Mouse (Mus musculus) embryonic facial prominence, embryonic 10.5 days (tissue): ENCODE measurements at regions not wholly inside any gene's neighbourhood (a gene's known extent, or its start where the extent isn't known, plus 50 kb on each side); places are given as distances from the start of the nearest gene placed in this dataset.
A peak's percentile ranks its signal among the peaks of the same experiment; 100 is the strongest.

ENCODE experiments used
- DNase-seq: peaks from one replicate; pipeline ENCODE4 v3.0.0-alpha.2; 2017; ENCODE audit warnings: low spot score
- H3K27ac ChIP-seq: fragments of 300-500 bp; sonication (generic); replicated peaks from 2 replicates; pipeline ENCODE4 v1.5.1; 2016; ENCODE audit warnings: mild to moderate bottlenecking
- H3K27me3 ChIP-seq: fragments of 300-500 bp; sonication (generic); replicated peaks from 2 replicates; pipeline ENCODE4 v1.6.1; 2016; ENCODE audit warnings: low read depth, mild to moderate bottlenecking; ENCODE audit not compliant: poor library complexity, severe bottlenecking
- H3K36me3 ChIP-seq: fragments of 300-500 bp; sonication (generic); replicated peaks from 2 replicates; pipeline ENCODE4 v1.6.1; 2016; ENCODE audit warnings: mild to moderate bottlenecking, moderate library complexity
- H3K4me1 ChIP-seq: fragments of 300-500 bp; sonication (generic); 2 replicates; pipeline ENCODE4 v1.6.1; 2016
- H3K4me3 ChIP-seq: fragments of 300-500 bp; sonication (generic); 2 replicates; pipeline ENCODE4 v1.5.1; 2016; ENCODE audit warnings: mild to moderate bottlenecking, moderate library complexity
- H3K9me3 ChIP-seq: fragments of 300-500 bp; sonication (generic); 2 replicates; pipeline ENCODE4 v1.6.1; 2016; ENCODE audit warnings: mild to moderate bottlenecking
- WGBS: fragments of 180-500 bp; shearing (Covaris S2); methylation state at CpG from one replicate; pipeline ENCODE4 v1.1.7; 2016; 5-methylcytosine and 5-hydroxymethylcytosine counted together

DNA sequence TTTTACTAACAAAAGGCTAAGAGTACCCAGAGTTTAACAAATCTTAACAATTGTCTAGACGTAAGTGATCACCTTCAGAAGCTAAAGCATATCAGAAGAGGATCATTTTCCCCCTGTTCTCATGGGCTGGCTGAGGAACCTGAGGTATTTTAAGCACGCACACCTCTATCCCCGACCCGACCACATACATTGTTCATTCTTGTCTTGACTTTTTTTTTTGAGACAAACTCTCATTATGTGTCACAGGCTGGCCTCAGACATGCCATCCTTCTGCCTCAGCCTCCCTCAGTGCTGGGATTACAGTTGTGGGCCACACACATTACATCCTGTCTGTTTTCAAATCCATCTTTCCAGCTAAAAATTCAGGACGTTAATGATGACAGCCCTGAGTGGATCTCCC lies 105.7 kb upstream of the Lmo4 start:
- no peak for DNase-seq
- Histone ChIP-seq H3K27ac (no peak overlapping the region), H3K27me3 (no peaks in the 10 kb centered on the region), H3K4me1 (peaks cover 10% of the 10 kb centered on the region), H3K36me3 (no peaks in the 10 kb centered on the region), H3K4me3 (no peak overlapping the region), H3K9me3 (no peaks in the 10 kb centered on the region)
- 90% methylated on average over 5 of the region's 5 CpGs for WGBS

- no peak overlapping the region for H3K27ac ChIP-seq
- WGBS = 91% methylated on average over 4 of the region's 4 CpGs
- H3K4me3 ChIP-seq = no peak overlapping the region
- no peak for DNase-seq
- no peaks in the 10 kb centered on the region for H3K36me3 ChIP-seq
- H3K9me3 ChIP-seq = no peaks in the 10 kb centered on the region
- no peaks in the 10 kb centered on the region for H3K27me3 ChIP-seq
- peaks cover 25% of the 10 kb centered on the region for H3K4me1 ChIP-seq
Observed at GRCm38 (mm10) chr3:144308616-144309015, 103.6 kb upstream of the Lmo4 start.

DNA sequence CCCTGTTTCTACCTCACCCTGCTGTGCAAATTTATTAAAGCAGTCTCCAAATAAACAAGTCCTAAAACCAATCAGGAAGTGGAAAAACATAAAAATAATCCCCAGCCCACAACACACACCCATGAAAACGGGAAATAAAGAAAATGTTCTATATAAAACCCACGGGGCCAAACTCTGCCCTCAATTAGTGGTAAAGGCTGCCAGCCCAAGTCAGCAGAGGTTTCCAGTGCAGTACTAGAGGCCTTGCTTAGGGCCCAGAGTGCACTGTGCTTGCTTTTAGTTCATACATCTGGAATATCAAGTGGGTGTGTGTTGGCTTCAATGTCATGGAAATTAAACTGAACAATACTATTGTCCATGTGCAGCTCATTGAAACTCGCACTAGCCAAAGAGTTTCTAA lies 102.5 kb upstream of the Lmo4 start:
- DNase-seq = no peak
- no peaks in the 10 kb centered on the region for H3K36me3 ChIP-seq
- WGBS = 84% methylated on average over 3 of the region's 3 CpGs

DNA sequence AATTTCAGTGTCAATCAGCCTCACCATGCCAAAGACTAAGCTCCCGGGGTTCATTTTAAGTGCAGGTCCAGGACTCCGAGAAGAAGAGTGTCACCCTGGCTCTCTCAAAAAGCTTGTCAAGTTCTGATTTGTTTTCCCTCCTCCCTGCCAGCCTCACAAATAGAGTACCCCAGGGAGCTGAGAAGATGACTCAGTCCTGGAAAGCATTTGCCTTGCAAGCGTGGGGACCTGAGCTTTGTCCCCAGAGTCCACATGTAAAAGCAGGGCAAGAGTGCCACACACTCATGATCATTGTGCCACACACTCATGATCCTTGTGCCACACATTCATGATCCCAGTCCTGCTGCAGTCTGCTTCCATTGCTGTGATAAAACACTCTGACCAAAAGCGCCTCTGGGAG lies 100.4 kb upstream of the Lmo4 start:
- Histone ChIP-seq H3K27ac (0 out of 2 replicates have a peak overlapping the region, but pooled peaks have one; percentile 10), H3K4me1 (peaks cover 25% of the 10 kb centered on the region), H3K27me3 (no peaks in the 10 kb centered on the region), H3K4me3 (no peak overlapping the region), H3K36me3 (no peaks in the 10 kb centered on the region), H3K9me3 (no peaks in the 10 kb centered on the region)
- WGBS = 69% methylated on average over 4 of the region's 4 CpGs
- no peak for DNase-seq

More for the DNA sequence above, 102.5 kb upstream of the Lmo4 start:
- Histone ChIP-seq H3K4me3 (no peak overlapping the region), H3K9me3 (no peaks in the 10 kb centered on the region), H3K4me1 (peaks cover 25% of the 10 kb centered on the region), H3K27ac (no peak overlapping the region), H3K27me3 (no peaks in the 10 kb centered on the region)

DNA sequence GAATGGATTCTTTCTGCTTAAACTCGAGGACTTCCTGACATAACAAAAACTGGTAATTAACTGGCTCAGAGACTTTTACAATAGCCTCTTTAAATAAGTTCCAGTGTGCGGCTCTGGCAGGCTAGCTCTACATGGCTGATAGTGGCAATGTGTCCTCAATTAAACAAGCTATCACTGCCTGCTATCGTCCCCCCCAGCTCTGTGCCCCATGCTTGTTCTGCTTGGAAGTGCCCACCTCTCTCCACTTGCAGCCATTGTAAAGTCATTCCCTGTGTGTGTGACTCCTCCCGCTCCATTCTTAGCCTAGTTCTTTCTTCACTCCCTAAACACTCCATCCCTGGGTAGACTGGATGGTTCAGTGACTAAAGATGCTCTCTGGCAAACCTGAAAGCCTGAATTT lies 99.9 kb upstream of the Lmo4 start:
- Histone ChIP-seq H3K36me3 (no peaks in the 10 kb centered on the region), H3K27me3 (no peaks in the 10 kb centered on the region), H3K27ac (peak overlapping the region; percentile 10; the same call in 1 of the 2 replicates), H3K4me3 (no peak overlapping the region), H3K4me1 (peaks cover 25% of the 10 kb centered on the region), H3K9me3 (no peaks in the 10 kb centered on the region)
- DNase-seq = no peak
- WGBS = 34% methylated on average over 4 of the region's 4 CpGs

DNA sequence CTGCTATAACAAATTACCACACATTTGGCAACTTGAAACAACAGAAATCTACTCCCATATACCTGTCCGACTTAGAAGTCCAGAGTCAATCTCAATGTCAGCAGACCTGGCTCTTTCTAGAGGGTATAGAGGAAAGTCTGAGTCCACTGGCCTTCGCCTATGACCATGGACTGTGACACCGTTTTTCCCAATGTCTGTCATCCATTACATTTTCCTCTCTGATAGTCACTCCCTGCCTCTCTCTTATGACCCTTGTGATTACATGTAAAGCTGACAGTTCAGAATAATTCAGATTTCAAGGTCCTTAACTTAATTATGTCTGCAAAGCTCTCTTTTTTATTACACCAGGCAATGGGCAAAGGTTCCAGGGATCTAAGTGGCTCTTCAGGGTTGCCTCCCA lies 97.6 kb upstream of the Lmo4 start:
- peaks cover 16% of the 10 kb centered on the region for H3K4me1 ChIP-seq
- H3K27me3 ChIP-seq = no peaks in the 10 kb centered on the region
- H3K4me3 ChIP-seq = no peak overlapping the region
- H3K36me3 ChIP-seq = no peaks in the 10 kb centered on the region
- H3K27ac ChIP-seq = no peak overlapping the region
- WGBS = 84% methylated on average over 3 of the region's 3 CpGs
- no peak for DNase-seq
- H3K9me3 ChIP-seq = no peaks in the 10 kb centered on the region

DNA sequence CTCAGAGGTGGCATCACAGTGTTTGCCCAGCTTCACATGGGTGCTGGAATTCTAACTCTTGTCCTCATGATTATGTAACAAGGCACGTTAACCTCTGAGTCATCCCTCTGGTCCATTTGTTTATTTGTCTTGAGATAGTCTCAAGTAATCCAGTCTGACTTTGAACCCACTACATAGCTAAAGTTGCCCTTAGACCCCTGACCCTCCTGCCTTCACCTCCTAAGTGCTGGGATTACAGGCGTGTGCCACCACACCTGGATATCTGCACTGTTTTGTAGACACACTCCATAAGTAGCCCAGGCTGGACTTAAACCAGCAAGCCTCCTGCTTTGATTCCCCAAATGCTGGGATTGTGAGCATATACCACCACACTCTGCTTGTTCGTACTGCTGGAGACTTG lies 96.0 kb upstream of the Lmo4 start:
- no peak overlapping the region for H3K27ac ChIP-seq
- no peaks in the 10 kb centered on the region for H3K27me3 ChIP-seq
- H3K9me3 ChIP-seq = no peaks in the 10 kb centered on the region
- no peak for DNase-seq
- 73% methylated on average over 3 of the region's 3 CpGs for WGBS
- peaks cover 16% of the 10 kb centered on the region for H3K4me1 ChIP-seq
- H3K36me3 ChIP-seq = no peaks in the 10 kb centered on the region
- H3K4me3 ChIP-seq = no peak overlapping the region

GRCm38 (mm10) chr3:144299239-144299638 lies 94.2 kb upstream of the Lmo4 start:
- Histone ChIP-seq H3K27me3 (no peaks in the 10 kb centered on the region), H3K27ac (no peak overlapping the region), H3K4me1 (0 out of 2 replicates have a peak, but pooled peaks cover under 1% of the 10 kb centered on the region), H3K36me3 (no peaks in the 10 kb centered on the region), H3K4me3 (no peak overlapping the region), H3K9me3 (no peaks in the 10 kb centered on the region)
- 92% methylated on average over 5 of the region's 5 CpGs for WGBS
- no peak for DNase-seq

DNA sequence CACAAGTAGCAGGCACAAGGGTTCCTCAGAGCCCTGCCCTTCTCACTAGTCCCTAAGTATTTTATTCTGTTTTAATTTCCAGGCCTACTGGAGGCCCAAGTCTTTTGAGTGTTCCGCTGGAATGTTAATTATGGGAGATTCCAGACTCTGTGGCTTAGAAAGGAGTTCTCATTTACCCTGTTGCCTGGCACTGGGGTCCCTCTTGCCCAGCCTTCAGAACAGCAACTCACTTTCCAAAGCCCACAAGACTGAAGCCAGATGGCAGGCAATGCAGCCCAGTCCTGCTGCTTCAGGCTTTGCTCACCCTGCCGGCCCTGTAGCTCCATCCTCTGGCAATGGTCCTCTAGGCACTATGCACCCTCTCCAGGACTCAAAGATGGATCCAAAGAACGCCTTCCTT lies 84.5 kb upstream of the Lmo4 start:
- Histone ChIP-seq H3K27me3 (no peaks in the 10 kb centered on the region), H3K36me3 (no peaks in the 10 kb centered on the region), H3K4me3 (no peak overlapping the region), H3K27ac (no peak overlapping the region), H3K9me3 (no peaks in the 10 kb centered on the region), H3K4me1 (0 out of 2 replicates have a peak, but pooled peaks cover 4% of the 10 kb centered on the region)
- no peak for DNase-seq
- 80% methylated on average over 3 of the region's 3 CpGs for WGBS

DNA sequence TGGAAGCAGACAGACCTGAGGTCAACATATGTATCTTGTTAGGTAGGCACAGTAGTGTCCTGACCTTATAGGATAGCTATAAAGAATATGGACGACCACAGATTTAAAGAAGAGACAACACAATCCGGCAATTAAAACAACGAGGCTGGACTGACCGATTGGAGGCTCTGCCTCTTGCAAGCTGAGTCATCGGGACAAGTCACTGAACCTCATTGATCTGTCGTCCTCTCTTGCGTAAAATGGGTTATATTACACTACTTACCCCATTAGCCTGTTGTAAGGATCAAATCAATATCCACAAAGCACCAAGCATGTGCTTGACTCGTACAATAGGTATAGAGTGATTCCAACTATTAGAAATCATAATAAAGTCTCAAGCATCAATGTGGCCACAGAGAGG lies 81.1 kb upstream of the Lmo4 start:
- H3K27me3 ChIP-seq = no peaks in the 10 kb centered on the region
- no peak for DNase-seq
- H3K9me3 ChIP-seq = no peaks in the 10 kb centered on the region
- 87% methylated on average over 8 of the region's 8 CpGs for WGBS
- no peaks in the 10 kb centered on the region for H3K36me3 ChIP-seq
- H3K27ac ChIP-seq = no peak overlapping the region
- H3K4me1 ChIP-seq = 0 out of 2 replicates have a peak, but pooled peaks cover 4% of the 10 kb centered on the region
- no peak overlapping the region for H3K4me3 ChIP-seq

GRCm38 (mm10) chr3:144284326-144284725 lies 79.3 kb upstream of the Lmo4 start:
- Histone ChIP-seq H3K27me3 (no peaks in the 10 kb centered on the region), H3K4me3 (no peak overlapping the region), H3K4me1 (0 out of 2 replicates have a peak, but pooled peaks cover under 1% of the 10 kb centered on the region), H3K27ac (no peak overlapping the region), H3K36me3 (no peaks in the 10 kb centered on the region), H3K9me3 (no peaks in the 10 kb centered on the region)
- DNase-seq = no peak
- 87% methylated on average over 3 of the region's 3 CpGs for WGBS

- Histone ChIP-seq H3K27me3 (no peaks in the 10 kb centered on the region), H3K4me1 (no peaks in the 10 kb centered on the region), H3K4me3 (no peak overlapping the region), H3K36me3 (no peaks in the 10 kb centered on the region), H3K27ac (no peak overlapping the region), H3K9me3 (no peaks in the 10 kb centered on the region)
- no peak for DNase-seq
- WGBS = 92% methylated on average over 5 of the region's 5 CpGs
Observed at GRCm38 (mm10) chr3:144273115-144273514, 68.1 kb upstream of the Lmo4 start.

DNA sequence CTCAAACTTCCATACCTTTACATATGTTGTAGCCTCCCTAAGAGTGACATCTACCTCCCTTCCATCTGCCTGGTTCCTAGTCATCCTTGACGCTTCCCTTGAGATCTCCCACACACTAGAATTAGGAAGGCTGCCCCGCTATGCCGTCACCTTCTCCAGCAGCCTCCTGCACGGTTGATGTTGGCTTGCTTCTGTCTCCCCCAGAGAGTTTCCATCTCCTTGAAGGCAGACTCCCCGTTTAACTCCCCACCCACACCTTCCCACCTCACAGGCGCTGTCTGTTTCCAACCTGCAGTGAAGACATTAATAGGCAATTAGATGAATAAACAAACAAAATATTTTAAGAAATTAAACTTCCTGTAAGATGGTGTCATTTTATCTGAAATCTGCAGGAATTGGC lies 65.2 kb upstream of the Lmo4 start:
- H3K4me3 ChIP-seq = no peak overlapping the region
- 86% methylated on average over 6 of the region's 6 CpGs for WGBS
- no peak overlapping the region for H3K27ac ChIP-seq
- DNase-seq = no peak
- no peaks in the 10 kb centered on the region for H3K36me3 ChIP-seq
- H3K27me3 ChIP-seq = no peaks in the 10 kb centered on the region
- no peaks in the 10 kb centered on the region for H3K4me1 ChIP-seq
- H3K9me3 ChIP-seq = no peaks in the 10 kb centered on the region

DNA sequence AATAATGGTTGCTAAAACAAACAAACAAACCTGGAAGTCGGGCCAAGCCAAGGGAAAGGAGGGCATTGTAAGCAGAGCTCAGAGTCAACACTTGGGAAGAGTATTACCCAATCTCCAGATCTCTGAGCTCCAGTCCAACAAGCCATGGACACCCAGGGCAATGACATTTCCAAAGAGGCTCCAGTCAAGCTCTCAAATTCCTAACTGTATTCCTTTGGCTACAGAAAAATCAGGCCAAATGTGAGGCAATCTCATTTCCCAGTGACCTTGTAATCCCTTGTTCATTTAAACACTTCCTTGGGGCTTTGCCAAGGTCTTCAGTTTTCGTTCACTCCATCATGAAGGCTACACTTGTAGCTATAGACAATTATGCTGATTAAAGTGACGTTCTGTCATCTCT lies 59.5 kb upstream of the Lmo4 start:
- H3K27ac ChIP-seq = no peak overlapping the region
- 72% methylated on average over 3 of the region's 3 CpGs for whole genome bisulfite sequencing

More for the DNA sequence above, 59.5 kb upstream of the Lmo4 start:
- no peaks in the 10 kb centered on the region for H3K9me3 ChIP-seq
- no peaks in the 10 kb centered on the region for H3K36me3 ChIP-seq
- DNase-seq = no peak
- H3K4me3 ChIP-seq = no peak overlapping the region
- H3K27me3 ChIP-seq = no peaks in the 10 kb centered on the region
- 0 out of 2 replicates have a peak, but pooled peaks cover 3% of the 10 kb centered on the region for H3K4me1 ChIP-seq
